Mouse (Mus musculus) MEL (cell line): ENCODE measurements around the gene Cplx2.

Experiments
- BHLHE40 ChIP-seq: IDR thresholded peaks from 2 replicates; pipeline ENCODE4 v1.6.1; 2012; ENCODE audit warnings: low read depth, mild to moderate bottlenecking, inconsistent platforms, low read length, improper control_type of control experiment, borderline replicate concordance
- CTCF ChIP-seq, 3 experiments: IDR thresholded peaks in 2 of 3; conservative IDR thresholded peaks in 1 of 3; 2 replicates each; pipeline ENCODE4 v1.5.1; 2011 to 2012; ENCODE audit warnings: low read length in 3 of 3, low read depth in 2 of 3, mild to moderate bottlenecking in 2 of 3, improper control_type of control experiment in 1 of 3, inconsistent platforms in 1 of 3, mixed read lengths in 1 of 3, moderate library complexity in 1 of 3; ENCODE audit not compliant: control insufficient read depth in 1 of 3, insufficient read depth in 1 of 3, poor library complexity in 1 of 3, severe bottlenecking in 1 of 3
- HCFC1 ChIP-seq: IDR thresholded peaks from 2 replicates; pipeline ENCODE4 v1.6.1; 2012; ENCODE audit warnings: low read depth, mild to moderate bottlenecking, inconsistent platforms, low read length, improper control_type of control experiment, moderate library complexity
- KAT2A ChIP-seq: conservative IDR thresholded peaks from 2 replicates; pipeline ENCODE4 v1.6.1; 2012; ENCODE audit warnings: low read depth, low read length, improper control_type of control experiment, inconsistent platforms
- MEF2A ChIP-seq: IDR thresholded peaks from 2 replicates; pipeline ENCODE4 v1.6.1; 2014; ENCODE audit warnings: low read depth, mild to moderate bottlenecking, inconsistent platforms, low read length, improper control_type of control experiment; ENCODE audit not compliant: poor library complexity, insufficient replicate concordance, severe bottlenecking; ENCODE audit errors: extremely low read depth
- MXI1 ChIP-seq: IDR thresholded peaks from 2 replicates; pipeline ENCODE4 v1.6.1; 2011; ENCODE audit warnings: mild to moderate bottlenecking, low read depth, low read length, improper control_type of control experiment
- MYC ChIP-seq: IDR thresholded peaks from 2 replicates; pipeline ENCODE4 v1.6.1; 2011; ENCODE audit warnings: low read depth, mild to moderate bottlenecking, low read length, improper control_type of control experiment, moderate library complexity
- NELFE ChIP-seq: IDR thresholded peaks from 2 replicates; pipeline ENCODE4 v1.6.1; 2011; ENCODE audit warnings: low read depth, low read length, improper control_type of control experiment
- SIN3A ChIP-seq: IDR thresholded peaks from 2 replicates; pipeline ENCODE4 v1.6.1; 2012; ENCODE audit warnings: low read length, improper control_type of control experiment, inconsistent platforms
- TAL1 ChIP-seq: IDR thresholded peaks from 2 replicates; pipeline ENCODE4 v1.6.1; 2012; ENCODE audit warnings: mild to moderate bottlenecking, inconsistent platforms, low read length, moderate library complexity, mixed read lengths
- TBP ChIP-seq: IDR thresholded peaks from 2 replicates; pipeline ENCODE4 v1.8.0; 2011; ENCODE audit warnings: low read depth, low read length, improper control_type of control experiment
- TCF12 ChIP-seq: IDR thresholded peaks from 2 replicates; pipeline ENCODE4 v1.6.1; 2014; ENCODE audit warnings: low read depth, mild to moderate bottlenecking, inconsistent platforms, low read length, improper control_type of control experiment, moderate library complexity
- ZMIZ1 ChIP-seq: IDR thresholded peaks from 2 replicates; pipeline ENCODE4 v1.6.1; 2012; ENCODE audit warnings: low read depth, mild to moderate bottlenecking, inconsistent platforms, low read length, improper control_type of control experiment, moderate library complexity

DNA sequence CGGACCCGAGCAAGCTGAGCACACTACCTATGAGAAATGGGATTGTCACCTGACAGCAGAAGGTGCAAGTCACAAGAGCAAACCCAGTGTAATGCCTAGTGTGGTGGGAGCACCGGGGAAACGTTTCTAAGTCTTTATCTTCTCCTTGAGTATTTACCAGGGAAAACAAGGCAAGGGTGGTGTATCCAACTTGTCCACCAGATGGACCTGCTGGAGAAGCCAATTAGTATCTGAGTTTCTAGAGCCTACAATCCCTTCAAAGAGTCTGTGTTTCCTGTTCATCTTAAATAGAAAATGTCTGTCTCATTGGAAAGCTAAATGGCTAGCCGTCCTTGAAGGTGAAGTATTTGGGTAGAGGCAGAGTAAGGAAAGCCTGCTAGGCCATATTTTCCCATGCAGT, 32.3 kb upstream of the Cplx2 start:
- TF ChIP-seq TAL1 = no peak
- TF ChIP-seq TBP = no peak
- TF ChIP-seq BHLHE40 = no peak
- no peak for TF ChIP-seq HCFC1
- no peak for TF ChIP-seq SIN3A
- no peak for TF ChIP-seq CTCF (IDR thresholded peaks at IDR 0.05 in 2 of 3, conservative IDR thresholded peaks at IDR 0.05 in 1 of 3; ENCODE audit: control insufficient read depth in 1 of 3, insufficient read depth in 1 of 3, low read depth in 2 of 3, low read length in 3 of 3, poor library complexity in 1 of 3, severe bottlenecking in 1 of 3)
- TF ChIP-seq NELFE = no peak
- TF ChIP-seq MYC = no peak
- no peak for TF ChIP-seq MXI1
- no peak for TF ChIP-seq MEF2A
- no peak for TF ChIP-seq KAT2A
- TF ChIP-seq ZMIZ1 = no peak
- TF ChIP-seq TCF12 = no peak
